Mouse (Mus musculus): ENCODE results near the gene Inpp5d.

The Inpp5d gene

GRCm38 (mm10) chr1:87624826-87625225 lies 4.7 kb downstream of the Inpp5d start:
- no peak for DNase-seq

GRCm38 (mm10) chr1:87625254-87626025 lies 5.3 kb downstream of the Inpp5d start:
- DNase-seq: no peak

- DNase-seq: peak; percentile 57 to 84
Measured at GRCm38 (mm10) chr1:87626344-87626743, 6.2 kb downstream of the Inpp5d start.

- no peak for DNase-seq
Measured at GRCm38 (mm10) chr1:87628085-87628484, 8.0 kb downstream of the Inpp5d start.

- no peak for DNase-seq
Measured at GRCm38 (mm10) chr1:87631584-87631983, 11.5 kb downstream of the Inpp5d start.

DNA sequence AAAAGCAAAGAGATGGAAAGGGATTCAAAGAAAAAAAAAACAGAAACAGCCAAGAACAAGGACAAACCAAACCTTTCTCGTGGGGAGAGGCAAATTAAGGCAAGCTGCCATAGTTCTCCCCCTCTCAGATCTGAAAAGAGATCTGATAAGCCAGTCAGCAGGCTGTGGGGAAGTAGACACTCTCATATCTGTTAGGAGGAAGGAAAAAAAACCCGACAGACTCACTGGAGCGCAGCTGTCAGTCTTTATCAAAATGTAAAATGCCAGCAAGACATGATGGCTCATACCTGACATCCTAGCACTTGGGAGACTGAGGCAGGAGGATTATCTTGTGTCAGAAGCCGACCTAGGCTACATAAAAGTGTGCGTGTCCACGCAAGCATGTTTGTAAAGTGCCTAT lies 12.1 kb downstream of the Inpp5d start:
- no peak for DNase-seq

- DNase-seq: no peak
Measured at GRCm38 (mm10) chr1:87636716-87637117, 16.6 kb downstream of the Inpp5d start.

- no peak for DNase-seq
Measured at GRCm38 (mm10) chr1:87637121-87637877, 17.2 kb downstream of the Inpp5d start.

- DNase-seq: no peak
Measured at GRCm38 (mm10) chr1:87637878-87638600, 17.9 kb downstream of the Inpp5d start.

GRCm38 (mm10) chr1:87639724-87640123 lies 19.6 kb downstream of the Inpp5d start:
- no peak for DNase-seq

- DNase-seq: peak; percentile 64 to 82
Measured at GRCm38 (mm10) chr1:87640165-87640661, 20.1 kb downstream of the Inpp5d start.

GRCm38 (mm10) chr1:87643016-87643415 lies 22.9 kb downstream of the Inpp5d start:
- no peak for DNase-seq

DNA sequence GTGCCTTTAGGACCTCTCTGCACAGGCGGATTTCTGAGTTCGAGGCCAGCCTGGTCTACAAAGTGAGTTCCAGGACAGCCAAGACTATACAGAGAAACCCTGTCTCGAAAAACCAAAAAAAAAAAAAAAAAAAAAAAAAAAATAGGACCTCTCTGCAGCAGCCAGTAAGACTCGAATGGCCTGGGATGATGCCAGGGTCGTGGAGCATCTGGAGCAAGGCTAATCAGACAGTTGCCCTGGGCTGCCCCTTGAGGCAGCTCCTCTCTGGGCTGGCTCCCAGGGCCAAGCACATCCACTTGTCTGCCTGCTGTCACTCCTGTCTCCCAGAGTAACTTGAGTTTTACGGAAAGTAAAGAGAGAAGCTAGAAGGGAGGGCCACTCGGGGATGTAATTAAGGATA lies 24.9 kb downstream of the Inpp5d start:
- DNase-seq: peak in 1 of 2 experiments; percentile 57

DNA sequence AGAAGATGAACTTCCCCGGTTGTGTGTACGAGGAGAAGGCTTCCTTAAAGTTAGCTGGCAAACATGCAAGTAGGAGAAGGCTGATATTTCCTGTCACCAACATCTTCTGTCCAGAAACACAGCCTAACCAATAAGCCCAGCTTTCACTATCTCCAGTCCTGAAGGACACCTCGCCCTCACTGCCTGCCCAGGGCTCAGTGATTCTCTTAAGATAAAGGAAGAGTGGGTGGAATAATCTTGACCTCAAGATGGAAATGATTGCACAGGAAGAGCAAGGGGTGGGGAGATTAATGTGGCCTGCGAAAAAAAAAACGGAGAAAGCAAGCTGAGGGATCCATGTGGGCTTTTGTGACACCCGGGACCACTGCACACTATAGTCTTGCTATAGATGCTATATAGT lies 25.6 kb downstream of the Inpp5d start:
- no peak for DNase-seq

DNA sequence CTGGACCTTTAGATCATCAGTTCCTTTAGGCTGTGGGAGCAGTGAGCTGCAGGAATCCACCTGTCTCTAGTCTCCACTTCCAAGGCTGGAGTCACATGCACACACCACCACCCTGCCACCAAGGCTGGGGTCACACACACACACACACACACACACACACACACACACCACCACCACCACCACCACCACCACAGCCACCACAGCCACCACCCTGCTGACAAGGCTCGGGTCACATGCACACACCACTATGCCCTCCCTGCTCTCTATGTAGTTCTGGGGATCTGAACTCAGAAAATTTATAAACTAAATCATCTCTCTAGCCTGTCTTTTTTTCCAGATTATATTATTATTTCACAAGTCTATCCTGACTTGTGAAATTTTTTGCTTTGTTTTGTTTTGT lies 27.7 kb downstream of the Inpp5d start:
- DNase-seq: no peak

DNA sequence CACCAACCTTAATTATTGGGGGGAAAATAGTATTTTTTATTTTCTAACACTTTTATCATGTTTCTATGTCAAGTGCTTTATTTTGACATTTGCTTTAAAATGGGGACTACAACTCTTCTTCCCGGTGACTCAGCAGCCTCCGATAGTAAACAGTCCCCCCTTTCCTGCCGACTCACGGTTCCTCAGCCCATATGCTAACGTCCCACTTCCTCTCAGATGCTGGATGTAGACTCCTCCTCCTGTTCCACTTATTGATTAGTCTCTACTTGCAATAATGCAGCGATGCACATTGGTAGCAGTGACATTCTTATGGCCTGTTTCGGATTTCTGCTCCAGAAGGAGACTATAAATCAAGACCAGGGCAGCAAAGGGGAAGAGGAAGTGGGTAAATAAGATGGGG lies 28.5 kb downstream of the Inpp5d start:
- no peak for DNase-seq

DNA sequence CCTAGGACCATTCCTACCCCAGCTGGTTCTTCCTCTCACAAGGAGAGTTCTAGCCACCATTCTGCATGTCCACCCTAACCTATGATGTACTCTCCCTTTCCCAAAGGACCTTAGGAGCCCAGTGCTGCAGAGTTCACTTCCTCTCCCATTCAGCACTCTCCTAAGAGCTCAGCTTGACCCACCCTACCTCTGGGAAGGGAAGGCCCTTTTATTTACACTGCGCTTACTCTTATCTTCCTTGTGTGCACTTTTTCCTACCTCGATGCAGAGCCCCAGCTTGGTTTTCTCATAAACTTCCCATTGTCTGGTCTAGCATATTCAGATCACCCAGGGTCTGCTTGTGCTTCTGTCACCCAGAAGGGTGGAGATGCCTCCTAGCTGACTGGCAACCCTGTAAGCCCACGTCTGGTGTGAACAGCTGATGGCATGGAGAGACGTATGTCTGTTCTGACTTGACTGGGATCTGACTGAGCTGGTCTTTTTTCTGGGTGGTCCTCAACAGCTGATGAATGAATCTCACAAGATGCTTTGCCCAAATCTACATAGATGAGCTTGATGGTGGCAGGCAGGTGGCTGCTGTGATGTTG lies 29.2 kb downstream of the Inpp5d start:
- no peak for DNase-seq

GRCm38 (mm10) chr1:87649958-87650474 lies 29.9 kb downstream of the Inpp5d start:
- DNase-seq: no peak

- peak; percentile 46 to 86 for DNase-seq
Measured at GRCm38 (mm10) chr1:87650611-87651079, 30.5 kb downstream of the Inpp5d start.

DNA sequence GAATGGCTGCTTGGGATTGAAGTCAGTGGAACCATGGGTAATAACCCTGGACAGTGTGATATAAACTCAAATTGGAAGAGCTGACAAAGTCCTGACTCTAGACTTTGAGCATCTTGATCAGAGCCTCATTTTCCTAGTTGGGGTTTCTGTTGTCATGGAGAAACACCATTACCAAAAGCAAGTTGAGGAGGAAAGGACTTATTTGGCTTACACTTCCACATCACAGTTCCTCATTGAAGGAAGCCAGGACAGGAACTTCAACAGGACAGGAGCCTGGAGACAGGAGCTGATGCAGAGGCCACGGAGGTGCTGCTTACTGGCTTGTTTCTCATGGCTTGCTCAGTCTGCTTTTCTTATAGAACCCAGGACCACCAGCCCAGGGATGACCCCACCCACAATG lies 31.3 kb downstream of the Inpp5d start:
- no peak for DNase-seq

GRCm38 (mm10) chr1:87655101-87655500 lies 35.0 kb downstream of the Inpp5d start:
- no peak for DNase-seq

DNA sequence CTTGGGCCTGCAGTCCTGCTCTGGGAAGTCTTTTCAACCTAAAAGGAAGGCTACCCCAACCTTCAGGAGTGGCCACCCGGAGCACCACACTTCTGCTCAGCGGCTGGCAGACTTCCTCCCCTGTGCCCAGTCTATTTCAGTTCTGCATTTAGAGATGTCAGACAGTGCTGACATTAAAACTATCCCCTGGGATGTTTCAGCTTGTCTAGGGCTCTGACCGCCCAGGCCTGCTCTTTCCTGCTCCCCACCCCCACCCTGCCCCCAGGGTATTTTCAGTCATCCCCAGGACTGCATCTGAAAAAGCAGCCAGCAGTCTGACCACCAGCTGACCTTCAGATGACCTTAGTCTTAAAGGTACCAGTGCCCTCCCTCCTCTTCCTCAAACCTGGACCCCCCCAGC lies 38.0 kb downstream of the Inpp5d start:
- DNase-seq: no peak

GRCm38 (mm10) chr1:87658485-87658884 lies 38.4 kb downstream of the Inpp5d start:
- DNase-seq: no peak
